Mouse (Mus musculus) C2C12 (cell line): Measurements from ENCODE around the gene 1700011L22Rik. TPM values are rescaled to one million over a fixed set of nuclear protein-coding genes. Genes with fewer than 3 reads are reported as not detected.
A peak's percentile ranks its signal among the peaks of the same experiment; 100 is the strongest.

Experiments
- H3K27me3 ChIP-seq: one replicate; pipeline ENCODE4 v1.6.1; 2011; ENCODE audit not compliant: control insufficient read depth, insufficient read depth, insufficient read length
- H3K36me3 ChIP-seq: one replicate; pipeline ENCODE4 v1.6.1; 2011; ENCODE audit not compliant: control insufficient read depth, insufficient read depth
- H3K4me3 ChIP-seq: one replicate; pipeline ENCODE4 v1.5.1; 2011; ENCODE audit warnings: mild to moderate bottlenecking, control low read depth; ENCODE audit not compliant: poor library complexity, insufficient read depth, severe bottlenecking
- H3K79me2 ChIP-seq: one replicate; pipeline ENCODE4 v1.6.1; 2011; ENCODE audit not compliant: control insufficient read depth, insufficient read depth
- H3K79me3 ChIP-seq: one replicate; pipeline ENCODE4 v1.6.1; 2011; ENCODE audit warnings: low read depth, control low read depth
- H3ac ChIP-seq: one replicate; pipeline ENCODE3; 2011; ENCODE audit warnings: low read depth; ENCODE audit not compliant: control insufficient read depth, insufficient read length
- CEBPB ChIP-seq: IDR thresholded peaks from one replicate; pipeline ENCODE4 v1.6.1; 2011; ENCODE audit warnings: low read depth, mild to moderate bottlenecking, control low read depth, moderate library complexity
- CTCF ChIP-seq: IDR thresholded peaks from one replicate; pipeline ENCODE4 v1.5.1; 2011; ENCODE audit not compliant: control insufficient read depth, insufficient read depth, insufficient read length
- FOSL1 ChIP-seq: IDR thresholded peaks from one replicate; pipeline ENCODE4 v1.8.0; 2011; ENCODE audit warnings: mild to moderate bottlenecking, low read length; ENCODE audit not compliant: poor library complexity, insufficient read depth, severe bottlenecking
- MAX ChIP-seq: IDR thresholded peaks from one replicate; pipeline ENCODE4 v1.6.1; 2011; ENCODE audit warnings: mild to moderate bottlenecking, control low read depth
- MYOD1 ChIP-seq: IDR thresholded peaks from one replicate; pipeline ENCODE4 v1.6.1; 2011; ENCODE audit warnings: low read depth; ENCODE audit not compliant: control insufficient read depth, insufficient read length
- MYOG ChIP-seq: IDR thresholded peaks from one replicate; pipeline ENCODE4 v1.6.1; 2011; ENCODE audit not compliant: control insufficient read depth, insufficient read length; ENCODE audit errors: extremely low read depth
- USF1 ChIP-seq: IDR thresholded peaks from one replicate; pipeline ENCODE4 v1.6.1; 2011; ENCODE audit warnings: low read depth, mild to moderate bottlenecking, control low read depth, moderate library complexity
- polyA plus RNA-seq: library from polyadenylated mRNA; unstranded; fragments of >200 nt; fragmentation: generic; extraction: Trizol; gene quantifications from one replicate; pipeline ENCODE4 v1.2.1, GENCODE M21; 2012; ENCODE audit warnings: missing spikeins

1700011L22Rik gene
- polyA plus RNA-seq, 1 experiment: not detected

- no peak overlapping the region for H3ac ChIP-seq
- peaks cover 42% of the 10 kb centered on the region for H3K36me3 ChIP-seq
- H3K79me3 ChIP-seq: no peaks in the 10 kb centered on the region
- no peaks in the 10 kb centered on the region for H3K79me2 ChIP-seq
- no peak overlapping the region for H3K4me3 ChIP-seq
- H3K27me3 ChIP-seq: no peaks in the 10 kb centered on the region
- TF ChIP-seq FOSL1 (no peak), CTCF (no peak), MYOG (no peak), MAX (no peak), USF1 (no peak), CEBPB (no peak), MYOD1 (no peak)
These were observed 68.7 kb downstream of the 1700011L22Rik start for GRCm38 (mm10) chr8:79179678-79180077.

- H3K27me3 ChIP-seq: no peaks in the 10 kb centered on the region
- no peaks in the 10 kb centered on the region for H3K79me3 ChIP-seq
- no peak overlapping the region for H3K4me3 ChIP-seq
- TF ChIP-seq CTCF (no peak), CEBPB (no peak), MYOD1 (no peak), MYOG (no peak), FOSL1 (no peak)
- H3ac ChIP-seq: no peak overlapping the region
- peaks cover 30% of the 10 kb centered on the region for H3K36me3 ChIP-seq
- H3K79me2 ChIP-seq: no peaks in the 10 kb centered on the region
These were observed 72.4 kb downstream of the 1700011L22Rik start for GRCm38 (mm10) chr8:79175991-79176390.

DNA sequence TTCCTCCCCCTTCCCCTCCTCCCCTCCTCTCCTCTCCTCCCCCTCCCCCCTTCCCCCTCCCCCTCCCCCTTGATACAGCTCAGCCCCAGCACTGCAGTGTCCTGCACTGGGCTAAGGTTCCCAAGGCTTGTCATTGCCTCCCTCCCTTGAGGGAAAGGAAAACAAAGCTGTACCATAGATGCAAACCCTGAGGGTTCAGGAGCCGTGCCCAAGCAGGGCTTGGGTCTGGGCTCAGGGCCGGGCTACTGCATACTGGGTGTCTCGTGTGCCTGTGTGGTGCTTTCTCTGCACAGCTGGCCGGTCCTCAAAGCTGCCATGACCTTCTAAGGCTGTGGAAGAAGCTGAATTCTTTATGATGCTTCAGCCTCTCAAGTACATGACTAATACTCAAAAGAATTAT lies 74.8 kb downstream of the 1700011L22Rik start:
- Histone ChIP-seq H3K79me3 (no peaks in the 10 kb centered on the region), H3K27me3 (no peaks in the 10 kb centered on the region), H3ac (no peak overlapping the region), H3K4me3 (no peak overlapping the region), H3K36me3 (peaks cover 15% of the 10 kb centered on the region), H3K79me2 (no peaks in the 10 kb centered on the region)
- no peak for TF ChIP-seq CEBPB
- no peak for TF ChIP-seq CTCF
- TF ChIP-seq FOSL1: no peak
- TF ChIP-seq MYOG: no peak
- TF ChIP-seq MAX: no peak
- TF ChIP-seq MYOD1: no peak
- TF ChIP-seq USF1: no peak

DNA sequence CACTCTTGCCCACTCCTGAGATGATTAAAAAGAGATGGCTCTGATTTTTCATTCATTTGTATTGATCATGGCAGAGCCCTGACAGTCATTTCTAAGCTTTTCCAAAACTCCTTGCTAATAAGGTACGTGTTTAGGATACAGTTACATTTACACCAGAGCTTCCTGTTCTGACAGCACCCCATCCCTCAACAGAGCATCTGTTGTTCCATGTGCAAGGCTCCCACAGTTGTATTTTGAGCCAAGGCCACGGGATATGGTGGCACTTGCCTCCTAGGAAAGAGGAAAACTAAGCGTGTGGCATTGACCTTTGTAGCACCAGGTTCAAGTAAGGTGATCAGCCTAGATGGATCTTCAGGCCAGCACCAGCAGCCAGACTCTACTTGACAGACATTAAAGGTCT lies 83.1 kb downstream of the 1700011L22Rik start:
- H3K27me3 ChIP-seq: no peaks in the 10 kb centered on the region
- H3K4me3 ChIP-seq: no peak overlapping the region
- peaks cover 6% of the 10 kb centered on the region for H3K36me3 ChIP-seq
- H3K79me2 ChIP-seq: no peaks in the 10 kb centered on the region
- no peaks in the 10 kb centered on the region for H3K79me3 ChIP-seq
- H3ac ChIP-seq: no peak overlapping the region
- TF ChIP-seq FOSL1 (no peak), CTCF (no peak), CEBPB (no peak), MYOD1 (no peak), MYOG (no peak), USF1 (no peak), MAX (no peak)

DNA sequence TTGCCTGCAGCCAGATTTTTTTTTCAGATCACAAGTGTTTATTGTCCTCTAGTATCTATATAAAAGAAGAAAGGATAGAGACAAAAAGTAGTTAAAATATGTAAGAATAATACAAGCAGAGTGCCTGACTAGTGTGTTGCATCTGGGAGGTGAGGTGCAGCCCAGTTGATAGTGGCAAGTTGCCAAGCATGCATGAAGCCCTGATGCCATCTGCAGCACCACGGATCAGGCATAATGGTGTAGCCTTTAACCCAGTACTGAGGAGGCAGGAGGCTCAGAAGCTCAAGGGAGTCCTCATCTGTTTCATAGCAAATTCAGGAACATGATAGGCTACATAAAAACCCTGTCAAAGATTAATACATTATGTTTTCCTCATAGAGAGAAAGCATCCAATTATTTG lies 84.0 kb downstream of the 1700011L22Rik start:
- no peaks in the 10 kb centered on the region for H3K27me3 ChIP-seq
- H3K79me3 ChIP-seq: no peaks in the 10 kb centered on the region
- TF ChIP-seq MAX: no peak
- no peak for TF ChIP-seq MYOG
- TF ChIP-seq USF1: no peak
- TF ChIP-seq CTCF: no peak
- no peak for TF ChIP-seq MYOD1
- no peak for TF ChIP-seq CEBPB
- no peak for TF ChIP-seq FOSL1
- no peak overlapping the region for H3K4me3 ChIP-seq
- no peaks in the 10 kb centered on the region for H3K79me2 ChIP-seq
- H3ac ChIP-seq: no peak overlapping the region
- H3K36me3 ChIP-seq: peaks cover 10% of the 10 kb centered on the region

GRCm38 (mm10) chr8:79162533-79163308 lies 85.6 kb downstream of the 1700011L22Rik start:
- H3K79me3 ChIP-seq: no peaks in the 10 kb centered on the region
- H3K79me2 ChIP-seq: no peaks in the 10 kb centered on the region
- no peak overlapping the region for H3K4me3 ChIP-seq
- TF ChIP-seq MAX (no peak), MYOD1 (no peak), FOSL1 (no peak), CEBPB (no peak), USF1 (peak; percentile 71)
- H3K27me3 ChIP-seq: no peaks in the 10 kb centered on the region
- no peak overlapping the region for H3ac ChIP-seq
- peaks cover 10% of the 10 kb centered on the region for H3K36me3 ChIP-seq
